Mouse (Mus musculus) liver, postnatal 0 days (tissue): ENCODE results near the gene Ppil3.

Experiments used
- CTCF ChIP-seq: sonication (generic); IDR thresholded peaks from 2 replicates; pipeline ENCODE4 v1.5.1; 2016; ENCODE audit warnings: antibody characterized with exemption, low read depth
- EP300 ChIP-seq: IDR thresholded peaks from 2 replicates; pipeline ENCODE4 v1.6.1; 2016; ENCODE audit warnings: antibody characterized with exemption, low read depth, mild to moderate bottlenecking

GRCm38 (mm10) chr1:58395341-58395740 lies 49.9 kb downstream of the Ppil3 start:
- no peak for TF ChIP-seq CTCF
- no peak for TF ChIP-seq EP300
